Mouse (Mus musculus) erythroblast, embryonic 14.5 days (primary cell): Measurements from ENCODE around the gene Col15a1. TPM values are rescaled to one million over a fixed set of nuclear protein-coding genes. Genes with fewer than 3 reads are reported as not detected.

Experiments
- H3K27me3 ChIP-seq: 2 replicates; pipeline ENCODE4 v1.6.1; 2012; ENCODE audit warnings: inconsistent platforms; ENCODE audit not compliant: control insufficient read depth
- H3K36me3 ChIP-seq: 2 replicates; pipeline ENCODE4 v1.6.1; 2012; ENCODE audit warnings: mild to moderate bottlenecking, inconsistent platforms; ENCODE audit not compliant: control insufficient read depth
- H3K4me1 ChIP-seq: 2 replicates; pipeline ENCODE4 v1.6.1; 2012; ENCODE audit warnings: inconsistent platforms; ENCODE audit not compliant: control insufficient read depth
- H3K4me3 ChIP-seq: replicated peaks from 2 replicates; pipeline ENCODE3; 2012; ENCODE audit warnings: moderate library complexity, mild to moderate bottlenecking, inconsistent platforms
- H3K9me3 ChIP-seq: 2 replicates; pipeline ENCODE4 v1.6.1; 2012; ENCODE audit warnings: low read length, inconsistent platforms, mixed read lengths; ENCODE audit not compliant: control insufficient read depth
- GATA1 ChIP-seq: IDR thresholded peaks from 2 replicates; pipeline ENCODE4 v1.6.1; 2012; ENCODE audit warnings: low read length, inconsistent platforms, mixed read lengths
- TAL1 ChIP-seq: IDR thresholded peaks from 3 replicates; pipeline ENCODE4 v1.6.1; 2012; ENCODE audit warnings: low read length, inconsistent platforms, mixed read lengths
- polyA plus RNA-seq: library from polyadenylated mRNA; stranded (reverse); fragments of >175 nt; gene quantifications from 2 replicates; pipeline ENCODE4 v1.2.3, GENCODE M21; 2012

Col15a1 gene
- polyA plus RNA-seq, 1 experiment, result not detected

- TF ChIP-seq GATA1, result no peak
- no peak for TF ChIP-seq TAL1
- no peaks in the 10 kb centered on the region; the same call in 1 of the 2 replicates for H3K27me3 ChIP-seq
- H3K4me1 ChIP-seq, result peaks cover 10% of the 10 kb centered on the region
- peaks cover 3% of the 10 kb centered on the region; the same call in 1 of the 2 replicates for H3K36me3 ChIP-seq
- H3K9me3 ChIP-seq, result peaks cover 6% of the 10 kb centered on the region
- H3K4me3 ChIP-seq, result no peak overlapping the region
Measured at GRCm38 (mm10) chr4:47303340-47303998, 95.5 kb downstream of the Col15a1 start.

DNA sequence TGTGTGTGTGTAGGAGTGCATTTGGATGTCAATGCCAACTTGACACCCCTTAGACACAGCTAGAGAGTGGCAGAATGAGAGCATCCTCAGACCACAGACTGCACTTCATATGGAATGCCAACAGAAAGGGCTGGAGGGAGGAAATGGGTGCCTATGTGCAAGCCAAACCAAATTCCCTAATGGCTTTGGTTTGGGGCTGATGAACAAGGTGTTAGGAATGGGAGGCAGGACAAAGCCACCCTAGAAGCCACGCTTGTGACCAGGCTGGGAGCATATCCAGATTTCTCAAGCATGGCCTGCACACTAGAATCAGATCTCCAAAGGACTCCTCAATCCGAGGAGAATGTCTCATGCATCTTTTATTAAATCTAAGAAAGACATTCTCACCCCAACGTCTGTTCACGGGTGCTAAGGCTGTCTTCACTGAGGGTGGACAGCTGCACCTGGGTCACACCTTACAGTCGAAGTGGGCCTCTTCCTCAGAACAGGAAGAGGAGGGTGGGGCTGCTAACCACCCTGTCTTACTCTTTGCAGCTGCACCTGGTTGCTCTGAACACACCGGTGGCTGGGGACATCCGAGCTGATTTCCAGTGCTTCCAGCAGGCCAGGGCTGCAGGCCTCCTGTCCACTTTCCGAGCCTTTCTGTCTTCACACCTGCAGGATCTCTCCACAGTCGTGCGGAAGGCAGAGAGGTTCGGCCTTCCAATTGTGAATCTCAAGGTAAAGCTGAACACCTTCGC is 102.1 kb downstream of the Col15a1 start:
- Histone ChIP-seq H3K27me3 (no peaks in the 10 kb centered on the region), H3K4me3 (no peak overlapping the region), H3K4me1 (peaks cover 15% of the 10 kb centered on the region), H3K36me3 (no peaks in the 10 kb centered on the region), H3K9me3 (no peaks in the 10 kb centered on the region)
- TF ChIP-seq GATA1 (no peak), TAL1 (no peak)

- H3K36me3 ChIP-seq, result no peaks in the 10 kb centered on the region
- no peaks in the 10 kb centered on the region for H3K9me3 ChIP-seq
- H3K4me1 ChIP-seq, result peaks cover 15% of the 10 kb centered on the region
- 0 out of 2 replicates have a peak, but pooled peaks cover 2% of the 10 kb centered on the region for H3K27me3 ChIP-seq
- no peak overlapping the region for H3K4me3 ChIP-seq
- TF ChIP-seq TAL1 (no peak), GATA1 (no peak)
Measured at GRCm38 (mm10) chr4:47310812-47311211, 102.9 kb downstream of the Col15a1 start.

DNA sequence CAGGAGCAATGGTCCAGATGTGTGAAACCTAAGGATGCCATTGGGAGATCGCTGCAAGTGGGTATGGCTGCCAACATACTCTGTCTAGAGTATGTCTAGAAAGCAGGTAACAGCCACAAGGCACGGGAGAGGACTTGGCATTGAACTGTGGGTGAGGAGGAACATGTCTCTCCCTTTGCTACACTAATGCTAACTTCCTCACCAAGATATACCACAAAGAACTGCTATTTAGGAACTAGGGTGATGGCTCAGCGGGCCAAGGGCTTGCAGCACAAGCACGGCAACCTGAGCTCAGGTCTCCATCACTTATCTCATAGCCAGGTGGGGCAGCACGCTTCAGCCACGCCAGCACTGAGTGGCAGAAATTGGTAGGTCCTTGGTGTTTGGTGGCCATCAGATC is 103.5 kb downstream of the Col15a1 start:
- Histone ChIP-seq H3K4me1 (peaks cover 15% of the 10 kb centered on the region), H3K9me3 (no peaks in the 10 kb centered on the region), H3K27me3 (0 out of 2 replicates have a peak, but pooled peaks cover 2% of the 10 kb centered on the region), H3K4me3 (no peak overlapping the region), H3K36me3 (no peaks in the 10 kb centered on the region)
- TF ChIP-seq TAL1, result no peak
- TF ChIP-seq GATA1, result no peak

GRCm38 (mm10) chr4:47311929-47312328 is 104.0 kb downstream of the Col15a1 start:
- TF ChIP-seq GATA1 (no peak), TAL1 (no peak)
- Histone ChIP-seq H3K9me3 (no peaks in the 10 kb centered on the region), H3K4me3 (no peak overlapping the region), H3K27me3 (0 out of 2 replicates have a peak, but pooled peaks cover 2% of the 10 kb centered on the region), H3K36me3 (no peaks in the 10 kb centered on the region), H3K4me1 (peaks cover 15% of the 10 kb centered on the region)

DNA sequence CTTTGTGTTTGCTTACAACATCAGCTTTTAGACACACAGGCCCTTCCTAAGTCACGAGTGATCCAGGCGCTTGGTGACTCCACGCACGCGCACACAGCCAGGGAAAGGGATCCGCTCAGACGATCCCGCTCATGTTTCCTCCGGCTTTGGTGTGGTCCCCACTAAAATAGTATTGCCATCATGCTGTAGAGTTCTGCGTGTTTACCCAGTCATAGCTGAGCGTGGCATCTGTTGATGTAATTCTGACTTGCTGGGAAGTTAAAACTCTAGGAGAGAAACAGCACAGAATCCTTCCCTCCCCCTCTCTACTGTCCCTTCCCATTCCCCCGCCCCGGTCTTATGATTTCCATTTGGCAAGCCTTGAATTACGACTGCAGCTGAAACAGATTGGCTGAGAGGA is 104.7 kb downstream of the Col15a1 start:
- Histone ChIP-seq H3K36me3 (no peaks in the 10 kb centered on the region), H3K9me3 (no peaks in the 10 kb centered on the region), H3K4me3 (no peak overlapping the region), H3K27me3 (0 out of 2 replicates have a peak, but pooled peaks cover 2% of the 10 kb centered on the region), H3K4me1 (peaks cover 17% of the 10 kb centered on the region)
- no peak for TF ChIP-seq GATA1
- no peak for TF ChIP-seq TAL1

DNA sequence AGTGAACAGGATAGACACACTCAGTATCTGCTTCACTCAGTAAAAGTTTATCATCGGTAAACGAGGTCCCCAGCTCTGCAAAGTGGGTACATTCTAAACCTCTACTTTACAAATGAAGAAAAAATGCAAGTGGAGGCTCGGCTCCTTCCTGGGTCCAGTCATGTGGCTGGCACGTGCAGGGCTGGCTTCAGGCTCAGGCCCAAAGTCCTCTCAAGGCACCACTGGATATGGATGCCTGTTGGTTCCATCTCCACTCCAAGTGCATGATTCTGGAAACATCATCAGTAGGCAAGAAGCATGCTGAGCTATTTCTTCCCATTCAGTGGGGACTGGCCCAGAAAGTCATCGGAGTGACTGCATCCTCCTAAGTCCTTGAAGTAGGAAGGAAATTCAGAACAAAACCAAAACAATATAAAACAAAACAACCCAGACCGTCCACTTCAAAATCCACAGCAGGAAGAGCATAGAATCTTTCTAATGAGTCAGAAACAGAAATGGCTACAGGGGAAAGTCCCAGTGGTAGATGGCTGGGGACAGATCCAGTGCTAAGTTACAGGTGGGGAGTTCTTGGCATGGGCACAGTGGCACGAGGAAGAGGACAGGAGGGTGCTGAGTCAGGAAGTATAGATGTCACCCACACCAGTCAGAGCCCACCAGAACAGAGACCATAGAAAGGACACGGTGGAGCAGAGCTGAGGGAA is 105.9 kb downstream of the Col15a1 start:
- Histone ChIP-seq H3K27me3 (0 out of 2 replicates have a peak, but pooled peaks cover 2% of the 10 kb centered on the region), H3K9me3 (no peaks in the 10 kb centered on the region), H3K4me1 (peaks cover 26% of the 10 kb centered on the region), H3K36me3 (no peaks in the 10 kb centered on the region), H3K4me3 (no peak overlapping the region)
- no peak for TF ChIP-seq TAL1
- no peak for TF ChIP-seq GATA1

DNA sequence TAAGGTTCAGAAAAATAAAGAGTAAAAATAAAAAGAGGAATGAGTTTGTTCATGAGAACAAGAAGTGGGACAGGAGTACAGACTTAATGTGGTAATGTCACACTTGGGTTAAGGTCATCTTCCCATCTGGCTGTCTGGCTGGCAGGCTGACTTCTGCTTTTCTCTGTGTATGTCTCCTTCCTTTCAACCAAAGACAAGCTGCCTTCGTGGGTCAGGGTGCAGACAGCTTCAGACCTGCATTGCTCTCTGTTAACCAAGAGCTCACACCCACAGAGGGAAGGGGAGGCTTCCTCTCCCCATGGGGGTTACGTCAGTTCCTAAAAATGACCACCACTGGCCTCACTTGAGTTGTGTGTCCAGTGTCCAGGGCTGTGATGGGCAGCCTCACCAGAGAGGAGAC is 107.5 kb downstream of the Col15a1 start:
- TF ChIP-seq GATA1 (no peak), TAL1 (no peak)
- Histone ChIP-seq H3K36me3 (no peaks in the 10 kb centered on the region), H3K4me3 (no peak overlapping the region), H3K4me1 (peaks cover 29% of the 10 kb centered on the region), H3K9me3 (no peaks in the 10 kb centered on the region), H3K27me3 (0 out of 2 replicates have a peak, but pooled peaks cover 2% of the 10 kb centered on the region)

- no peaks in the 10 kb centered on the region for H3K9me3 ChIP-seq
- 0 out of 2 replicates have a peak, but pooled peaks cover 2% of the 10 kb centered on the region for H3K27me3 ChIP-seq
- TF ChIP-seq GATA1 (no peak), TAL1 (no peak)
- H3K36me3 ChIP-seq, result no peaks in the 10 kb centered on the region
- peaks cover 21% of the 10 kb centered on the region for H3K4me1 ChIP-seq
- no peak overlapping the region for H3K4me3 ChIP-seq
Measured at GRCm38 (mm10) chr4:47316432-47316831, 108.5 kb downstream of the Col15a1 start.
